Mouse (Mus musculus) neural tube, embryonic 12.5 days (tissue): ENCODE data around the gene Cts6. TPM values are rescaled to one million over a fixed set of nuclear protein-coding genes. Genes with fewer than 3 reads are reported as not detected.
"Not testable (repeated sequence)": the region's sequence is repeated elsewhere in the genome, so short reads cannot be mapped to it uniquely, and the experiment has no call there.

Source experiments
- ATAC-seq: fragments of 200-750 bp; cut with Nextera tagmentation; 2 replicates; pipeline ENCODE4 v1.8.0; 2017; ENCODE audit warnings: low read depth, mild to moderate bottlenecking, moderate TSS enrichment, moderate library complexity; ENCODE audit not compliant: low FRiP score
- H3K27ac ChIP-seq: fragments of 300-500 bp; sonication (generic); 2 replicates; pipeline ENCODE4 v1.5.1; 2016
- H3K27me3 ChIP-seq: fragments of 300-500 bp; sonication (generic); replicated peaks from 2 replicates; pipeline ENCODE4 v1.6.1; 2016; ENCODE audit warnings: mild to moderate bottlenecking
- H3K36me3 ChIP-seq: fragments of 300-500 bp; sonication (generic); 2 replicates; pipeline ENCODE4 v1.6.1; 2016; ENCODE audit warnings: mild to moderate bottlenecking
- H3K4me1 ChIP-seq: fragments of 300-500 bp; sonication (generic); 2 replicates; pipeline ENCODE4 v1.6.1; 2016
- H3K4me2 ChIP-seq: fragments of 300-500 bp; sonication (generic); replicated peaks from 2 replicates; pipeline ENCODE4 v1.6.1; 2016; ENCODE audit warnings: mild to moderate bottlenecking
- H3K4me3 ChIP-seq: fragments of 300-500 bp; sonication (generic); 2 replicates; pipeline ENCODE4 v1.5.1; 2016
- H3K9ac ChIP-seq: fragments of 300-500 bp; sonication (generic); 2 replicates; pipeline ENCODE4 v1.6.1; 2016; ENCODE audit warnings: mild to moderate bottlenecking
- H3K9me3 ChIP-seq: fragments of 300-500 bp; sonication (generic); 2 replicates; pipeline ENCODE4 v1.6.1; 2016; ENCODE audit warnings: mild to moderate bottlenecking
- WGBS: fragments of 180-500 bp; shearing (Covaris S2); methylation state at CpG from one replicate; pipeline ENCODE4 v1.1.7; 2016; 5-methylcytosine and 5-hydroxymethylcytosine counted together
- polyA plus RNA-seq: library from polyadenylated mRNA; unstranded; fragments of >200 nt; fragmentation: Nextera tagmentation; extraction: Ambion mirVana; gene quantifications from 2 replicates; pipeline ENCODE4 v1.2.1, GENCODE M21; 2016

Cts6 gene
- not detected in 2 replicates for polyA plus RNA-seq

- Histone ChIP-seq H3K27ac (no peak within 1 kb of the TSS), H3K4me1 (no peaks in the 10 kb centered on the region), H3K4me2 (no peak within 1 kb of the TSS), H3K9me3 (peaks cover 32% of the 10 kb centered on the region), H3K27me3 (no peaks in the 10 kb centered on the region), H3K36me3 (no peaks in the 10 kb centered on the region), H3K4me3 (no peak within 1 kb of the TSS), H3K9ac (no peak within 1 kb of the TSS)
- ATAC-seq: no peak
- 88% methylated on average over 3 of the region's 3 CpGs for WGBS
Observed at GRCm38 (mm10) chr13:61203310-61203709, at the start of gene Cts6. Gene Cts6 (minus strand): TSS chr13:61203410.

GRCm38 (mm10) chr13:61241076-61241947 is 38.1 kb upstream of the Cts6 start:
- H3K27ac ChIP-seq: no peak overlapping the region
- WGBS: 58% methylated on average over 13 of the region's 13 CpGs

GRCm38 (mm10) chr13:61185151-61185933 is 17.9 kb downstream of the Cts6 start:
- not testable (repeated sequence) for H3K27me3 ChIP-seq, H3K4me2 ChIP-seq, H3K4me1 ChIP-seq, H3K9me3 ChIP-seq, H3K9ac ChIP-seq, H3K4me3 ChIP-seq, ATAC-seq, H3K27ac ChIP-seq, H3K36me3 ChIP-seq
- WGBS: 80% methylated on average over 5 of the region's 5 CpGs

More at GRCm38 (mm10) chr13:61241076-61241947, 38.1 kb upstream of the Cts6 start:
- Histone ChIP-seq H3K36me3 (no peaks in the 10 kb centered on the region), H3K27me3 (no peaks in the 10 kb centered on the region), H3K4me2 (no peak overlapping the region), H3K4me3 (no peak overlapping the region), H3K4me1 (no peaks in the 10 kb centered on the region), H3K9me3 (peaks cover 9% of the 10 kb centered on the region; the same call in 1 of the 2 replicates), H3K9ac (no peak overlapping the region)
- ATAC-seq: no peak

GRCm38 (mm10) chr13:61164622-61165021 is 38.6 kb downstream of the Cts6 start:
- H3K27ac ChIP-seq: no peak overlapping the region
- peaks cover 33% of the 10 kb centered on the region for H3K9me3 ChIP-seq
- no peak overlapping the region for H3K9ac ChIP-seq
- 85% methylated on average over 4 of the region's 4 CpGs for WGBS
- ATAC-seq: no peak
- no peaks in the 10 kb centered on the region for H3K36me3 ChIP-seq
- no peaks in the 10 kb centered on the region for H3K4me1 ChIP-seq
- H3K27me3 ChIP-seq: no peaks in the 10 kb centered on the region
- H3K4me2 ChIP-seq: no peak overlapping the region
- H3K4me3 ChIP-seq: no peak overlapping the region

- Histone ChIP-seq H3K27ac (no peak within 1 kb of the TSS), H3K9me3 (peaks cover 28% of the 10 kb centered on the region), H3K36me3 (no peaks in the 10 kb centered on the region), H3K9ac (no peak within 1 kb of the TSS), H3K4me2 (no peak within 1 kb of the TSS), H3K4me1 (no peaks in the 10 kb centered on the region), H3K27me3 (no peaks in the 10 kb centered on the region), H3K4me3 (no peak within 1 kb of the TSS)
- WGBS: 94% methylated on average over 1 of the region's 1 CpGs
- no peak for ATAC-seq
Observed at GRCm38 (mm10) chr13:61164156-61164555, 39.1 kb downstream of the Cts6 start, which contains the start of gene Ctsr. Gene Ctsr (minus strand): TSS chr13:61164256.

Other genes with a start within 250 kb of the Cts6 start
- not detected in 2 replicates for gene Ctsj, start 197.5 kb downstream of the Cts6 start, polyA plus RNA-seq
- not detected in 2 replicates for gene Ctsq, start 162.8 kb downstream of the Cts6 start, polyA plus RNA-seq
- not detected in 2 replicates for gene Ctsr, start 39.2 kb downstream of the Cts6 start, polyA plus RNA-seq
- not detected in 2 replicates for gene Cts8, start 51.9 kb upstream of the Cts6 start, polyA plus RNA-seq
- not detected in 2 replicates for gene Gm49398, start 85.4 kb upstream of the Cts6 start, polyA plus RNA-seq
- not detected in 2 replicates for gene Cts7, start 154.8 kb upstream of the Cts6 start, polyA plus RNA-seq